Mouse (Mus musculus): ENCODE data around the gene Prap1. TPM values are rescaled to one million over a fixed set of nuclear protein-coding genes. Genes with fewer than 3 reads are reported as not detected.
"Not testable (repeated sequence)": the region's sequence is repeated elsewhere in the genome, so short reads cannot be mapped to it uniquely, and the experiment has no call there.

Gene Prap1
- polyA plus RNA-seq, 1 experiment from 2014 or later: not detected

GRCm38 (mm10) chr7:140122765-140123164 lies 29.6 kb downstream of the Prap1 start:
- Histone ChIP-seq H3K9me3 (no peaks in the 10 kb centered on the region), H3K4me2 (replicated peaks) (no peak overlapping the region), H3K4me1 (peaks cover 10% of the 10 kb centered on the region), H3K4me3 (no peak overlapping the region), H3K27ac (no peak overlapping the region), H3K27me3 (replicated peaks) (no peaks in the 10 kb centered on the region), H3K36me3 (no peaks in the 10 kb centered on the region), H3K9ac (no peak overlapping the region)
- ATAC-seq (ENCODE audit: low FRiP score, low read depth): no peak
- WGBS: 44% methylated on average over 4 of the region's 4 CpGs

- H3K4me2 ChIP-seq (replicated peaks): no peak overlapping the region
- no peak overlapping the region for H3K27ac ChIP-seq
- H3K4me3 ChIP-seq: no peak overlapping the region
- no peak overlapping the region for H3K9ac ChIP-seq
- H3K9me3 ChIP-seq: no peaks in the 10 kb centered on the region
- 93% methylated on average over 1 of the region's 1 CpGs for WGBS
- H3K27me3 ChIP-seq (replicated peaks): no peaks in the 10 kb centered on the region
- H3K4me1 ChIP-seq: peaks cover 10% of the 10 kb centered on the region
- no peaks in the 10 kb centered on the region for H3K36me3 ChIP-seq
- no peak for ATAC-seq (ENCODE audit: low FRiP score, low read depth)
These were observed 31.2 kb downstream of the Prap1 start for GRCm38 (mm10) chr7:140124382-140124781.

- Histone ChIP-seq H3K9ac (peak overlapping the region; percentile 83), H3K27ac (no peak overlapping the region)
- 2% methylated on average over 40 of the region's 40 CpGs for WGBS
These were observed 32.3 kb downstream of the Prap1 start for GRCm38 (mm10) chr7:140125278-140126021.

GRCm38 (mm10) chr7:140126022-140126350 lies 32.8 kb downstream of the Prap1 start:
- H3K9ac ChIP-seq: peak overlapping the region; percentile 83
- 8% methylated on average over 5 of the region's 5 CpGs for WGBS
- H3K4me3 ChIP-seq: peak overlapping the region; percentile 66
- H3K4me2 ChIP-seq (replicated peaks): peak overlapping the region; percentile 85
- no peak overlapping the region for H3K27ac ChIP-seq
- 0 out of 2 replicates have a peak, but pooled peaks have one; percentile 8 for ATAC-seq (ENCODE audit: low FRiP score, low read depth)
- H3K9me3 ChIP-seq: no peaks in the 10 kb centered on the region
- H3K27me3 ChIP-seq (replicated peaks): no peaks in the 10 kb centered on the region
- peaks cover 10% of the 10 kb centered on the region for H3K4me1 ChIP-seq
- peaks cover 6% of the 10 kb centered on the region; the same call in 1 of the 2 replicates for H3K36me3 ChIP-seq

More at GRCm38 (mm10) chr7:140125278-140126021, 32.3 kb downstream of the Prap1 start:
- Histone ChIP-seq H3K9me3 (no peaks in the 10 kb centered on the region), H3K27me3 (replicated peaks) (no peaks in the 10 kb centered on the region), H3K4me1 (peaks cover 10% of the 10 kb centered on the region), H3K4me3 (peak overlapping the region; percentile 66), H3K36me3 (peaks cover 5% of the 10 kb centered on the region; the same call in 1 of the 2 replicates), H3K4me2 (replicated peaks) (peak overlapping the region; percentile 85)
- peak; percentile 95 for ATAC-seq (ENCODE audit: low FRiP score, low read depth)

GRCm38 (mm10) chr7:140126934-140127333 lies 33.7 kb downstream of the Prap1 start:
- peaks cover 6% of the 10 kb centered on the region; the same call in 1 of the 2 replicates for H3K36me3 ChIP-seq
- peaks cover 10% of the 10 kb centered on the region for H3K4me1 ChIP-seq
- H3K9me3 ChIP-seq: no peaks in the 10 kb centered on the region
- H3K4me3 ChIP-seq: no peak overlapping the region
- 87% methylated on average over 3 of the region's 3 CpGs for WGBS
- H3K9ac ChIP-seq: no peak overlapping the region
- no peak for ATAC-seq (ENCODE audit: low FRiP score, low read depth)
- no peak overlapping the region for H3K4me2 ChIP-seq (replicated peaks)
- H3K27ac ChIP-seq: no peak overlapping the region
- H3K27me3 ChIP-seq (replicated peaks): no peaks in the 10 kb centered on the region

- H3K4me2 ChIP-seq (replicated peaks): no peak overlapping the region
- no peak overlapping the region for H3K27ac ChIP-seq
- no peaks in the 10 kb centered on the region for H3K9me3 ChIP-seq
- H3K4me3 ChIP-seq: no peak overlapping the region
- H3K36me3 ChIP-seq: peaks cover 6% of the 10 kb centered on the region; the same call in 1 of the 2 replicates
- no peak overlapping the region for H3K9ac ChIP-seq
- ATAC-seq (ENCODE audit: low FRiP score, low read depth): no peak
- 90% methylated on average over 2 of the region's 2 CpGs for WGBS
- peaks cover 10% of the 10 kb centered on the region for H3K4me1 ChIP-seq
- H3K27me3 ChIP-seq (replicated peaks): no peaks in the 10 kb centered on the region
These were observed 34.7 kb downstream of the Prap1 start for GRCm38 (mm10) chr7:140127911-140128310.

GRCm38 (mm10) chr7:140132184-140132583 lies 39.0 kb downstream of the Prap1 start:
- not testable (repeated sequence) for H3K4me3 ChIP-seq; ATAC-seq (ENCODE audit: low FRiP score, low read depth); H3K4me1 ChIP-seq; H3K27me3 ChIP-seq (replicated peaks); H3K9ac ChIP-seq; H3K27ac ChIP-seq; H3K4me2 ChIP-seq (replicated peaks); H3K9me3 ChIP-seq; H3K36me3 ChIP-seq
- 93% methylated on average over 7 of the region's 7 CpGs for WGBS

GRCm38 (mm10) chr7:140134033-140134432 lies 40.8 kb downstream of the Prap1 start:
- ATAC-seq (ENCODE audit: low FRiP score, low read depth); H3K4me3 ChIP-seq; H3K9me3 ChIP-seq; H3K27ac ChIP-seq; H3K9ac ChIP-seq; H3K4me2 ChIP-seq (replicated peaks); H3K27me3 ChIP-seq (replicated peaks); H3K4me1 ChIP-seq; H3K36me3 ChIP-seq: not testable (repeated sequence)
- 95% methylated on average over 7 of the region's 7 CpGs for WGBS

- WGBS: 94% methylated on average over 5 of the region's 5 CpGs
- Histone ChIP-seq H3K4me2 (replicated peaks) (no peak overlapping the region), H3K4me3 (no peak overlapping the region), H3K36me3 (peaks cover 3% of the 10 kb centered on the region; the same call in 1 of the 2 replicates), H3K4me1 (peaks cover 5% of the 10 kb centered on the region; the same call in 1 of the 2 replicates), H3K27ac (no peak overlapping the region), H3K27me3 (replicated peaks) (no peaks in the 10 kb centered on the region), H3K9me3 (no peaks in the 10 kb centered on the region), H3K9ac (no peak overlapping the region)
- no peak for ATAC-seq (ENCODE audit: low FRiP score, low read depth)
These were observed 42.0 kb downstream of the Prap1 start for GRCm38 (mm10) chr7:140135106-140135770.

- Histone ChIP-seq H3K27me3 (replicated peaks) (no peaks in the 10 kb centered on the region), H3K9me3 (no peaks in the 10 kb centered on the region), H3K9ac (peak within 1 kb of the TSS; percentile 77), H3K4me1 (peaks cover 5% of the 10 kb centered on the region; the same call in 1 of the 2 replicates), H3K4me2 (replicated peaks) (peak within 1 kb of the TSS; percentile 81), H3K4me3 (peak within 1 kb of the TSS; percentile 74), H3K27ac (no peak within 1 kb of the TSS), H3K36me3 (no peaks in the 10 kb centered on the region)
- WGBS: 2% methylated on average over 39 of the region's 39 CpGs
- peak; percentile 96 for ATAC-seq (ENCODE audit: low FRiP score, low read depth)
These were observed 44.2 kb downstream of the Prap1 start, which contains the start of gene Mtg1 for GRCm38 (mm10) chr7:140137135-140138020. Mtg1 (plus strand) TSS chr7:140137564.

GRCm38 (mm10) chr7:140138021-140138310 lies 44.8 kb downstream of the Prap1 start:
- H3K27ac ChIP-seq: no peak overlapping the region
- ATAC-seq (ENCODE audit: low FRiP score, low read depth): no peak; the same call in 1 of the 2 replicates
- peak overlapping the region; percentile 81 for H3K4me2 ChIP-seq (replicated peaks)
- H3K4me3 ChIP-seq: peak overlapping the region; percentile 74
- H3K4me1 ChIP-seq: peaks cover 5% of the 10 kb centered on the region; the same call in 1 of the 2 replicates
- H3K36me3 ChIP-seq: no peaks in the 10 kb centered on the region
- H3K27me3 ChIP-seq (replicated peaks): no peaks in the 10 kb centered on the region
- H3K9ac ChIP-seq: peak overlapping the region; percentile 77
- no peaks in the 10 kb centered on the region for H3K9me3 ChIP-seq
- under 1% methylated on average over 8 of the region's 8 CpGs for WGBS

- Histone ChIP-seq H3K27ac (no peak overlapping the region), H3K9me3 (no peaks in the 10 kb centered on the region), H3K9ac (no peak overlapping the region), H3K36me3 (no peaks in the 10 kb centered on the region), H3K4me1 (peaks cover 5% of the 10 kb centered on the region; the same call in 1 of the 2 replicates), H3K4me2 (replicated peaks) (no peak overlapping the region; the same call in 1 of the 2 replicates), H3K4me3 (no peak overlapping the region), H3K27me3 (replicated peaks) (no peaks in the 10 kb centered on the region)
- ATAC-seq (ENCODE audit: low FRiP score, low read depth): no peak
- whole genome bisulfite sequencing: 8% methylated on average over 14 of the region's 14 CpGs
These were observed 48.2 kb downstream of the Prap1 start for GRCm38 (mm10) chr7:140141350-140141749.
